Mouse (Mus musculus) stomach, embryonic 14.5 days (tissue): Measurements from ENCODE around the gene Gzmm. TPM values are rescaled to one million over a fixed set of nuclear protein-coding genes. Genes with fewer than 3 reads are reported as not detected.

Experiments used
- ATAC-seq: fragments of 200-750 bp; cut with Nextera tagmentation; 2 replicates; pipeline ENCODE4 v1.8.0; 2017; ENCODE audit warnings: low read depth, moderate TSS enrichment; ENCODE audit not compliant: insufficient number of reproducible peaks, insufficient read depth, low FRiP score
- H3K27ac ChIP-seq: fragments of 300-500 bp; sonication (generic); 2 replicates; pipeline ENCODE4 v1.5.1; 2014; ENCODE audit warnings: mild to moderate bottlenecking, low read length, moderate library complexity, mixed read lengths
- H3K27me3 ChIP-seq: fragments of 300-500 bp; sonication (generic); 2 replicates; pipeline ENCODE4 v1.6.1; 2014; ENCODE audit warnings: low read length, control low read depth, mixed read lengths; ENCODE audit not compliant: control insufficient read depth, insufficient read depth
- H3K36me3 ChIP-seq: fragments of 300-500 bp; sonication (generic); 2 replicates; pipeline ENCODE4 v1.6.1; 2014; ENCODE audit warnings: mild to moderate bottlenecking, control low read depth, low read length, moderate library complexity, mixed read lengths; ENCODE audit not compliant: control insufficient read depth, insufficient read depth
- H3K4me1 ChIP-seq: fragments of 300-500 bp; sonication (generic); 2 replicates; pipeline ENCODE4 v1.6.1; 2014; ENCODE audit warnings: low read length, control low read depth, mixed read lengths; ENCODE audit not compliant: control insufficient read depth, insufficient read depth
- H3K4me2 ChIP-seq: fragments of 300-500 bp; sonication (generic); replicated peaks from 2 replicates; pipeline ENCODE4 v1.6.1; 2014; ENCODE audit warnings: low read depth, low read length, control low read depth
- H3K4me3 ChIP-seq: fragments of 300-500 bp; sonication (generic); 2 replicates; pipeline ENCODE4 v1.5.1; 2014; ENCODE audit warnings: low read depth, low read length, control low read depth
- H3K9ac ChIP-seq: fragments of 300-500 bp; sonication (generic); replicated peaks from 2 replicates; pipeline ENCODE4 v1.6.1; 2014; ENCODE audit warnings: low read depth, mild to moderate bottlenecking, control low read depth, low read length, moderate library complexity, mixed read lengths
- H3K9me3 ChIP-seq: fragments of 300-500 bp; sonication (generic); 2 replicates; pipeline ENCODE4 v1.6.1; 2016; ENCODE audit warnings: low read depth, low read length, control low read depth; ENCODE audit not compliant: control insufficient read depth
- WGBS: fragments of 180-500 bp; shearing (Covaris S2); extraction: QIAGEN DNeasy Blood & Tissue Kit; methylation state at CpG from one replicate; pipeline ENCODE4 v1.1.7; 2014; 5-methylcytosine and 5-hydroxymethylcytosine counted together
- polyA plus RNA-seq: library from polyadenylated mRNA; unstranded; fragments of >200 nt; fragmentation: Nextera tagmentation; extraction: Ambion mirVana; gene quantifications from 2 replicates; pipeline ENCODE4 v1.2.1, GENCODE M21; 2014

Gene Gzmm
- polyA plus RNA-seq, 1 experiment from 2014 or later: 1.0 TPM

GRCm38 (mm10) chr10:79716988-79717355 is 28.2 kb downstream of the Gzmm start:
- no peak for ATAC-seq
- Histone ChIP-seq H3K36me3 (peaks cover 2% of the 10 kb centered on the region; the same call in 1 of the 2 replicates), H3K4me1 (peaks cover 6% of the 10 kb centered on the region; the same call in 1 of the 2 replicates), H3K27me3 (peaks cover 35% of the 10 kb centered on the region), H3K27ac (no peak overlapping the region), H3K9ac (0 out of 2 replicates have a peak overlapping the region, but pooled peaks have one; percentile 14), H3K4me3 (peak overlapping the region; percentile 47), H3K9me3 (no peaks in the 10 kb centered on the region), H3K4me2 (peak overlapping the region; percentile 95)
- 1% methylated on average over 44 of the region's 44 CpGs for WGBS

GRCm38 (mm10) chr10:79717640-79718357 is 29.0 kb downstream of the Gzmm start:
- Histone ChIP-seq H3K4me2 (peak overlapping the region; percentile 95), H3K4me1 (peaks cover 6% of the 10 kb centered on the region; the same call in 1 of the 2 replicates), H3K9me3 (no peaks in the 10 kb centered on the region), H3K36me3 (no peaks in the 10 kb centered on the region), H3K4me3 (peak overlapping the region; percentile 47; the same call in 1 of the 2 replicates), H3K9ac (no peak overlapping the region), H3K27ac (no peak overlapping the region), H3K27me3 (peaks cover 35% of the 10 kb centered on the region)
- no peak for ATAC-seq
- 5% methylated on average over 43 of the region's 43 CpGs for whole genome bisulfite sequencing

GRCm38 (mm10) chr10:79721089-79721488 is 32.3 kb downstream of the Gzmm start:
- Histone ChIP-seq H3K9me3 (no peaks in the 10 kb centered on the region), H3K27ac (no peak overlapping the region), H3K4me1 (peaks cover 6% of the 10 kb centered on the region; the same call in 1 of the 2 replicates), H3K4me3 (no peak overlapping the region), H3K9ac (no peak overlapping the region), H3K27me3 (peaks cover 25% of the 10 kb centered on the region), H3K4me2 (no peak overlapping the region), H3K36me3 (no peaks in the 10 kb centered on the region)
- 59% methylated on average over 5 of the region's 5 CpGs for WGBS
- ATAC-seq: no peak

- Histone ChIP-seq H3K4me3 (no peak overlapping the region), H3K9ac (no peak overlapping the region), H3K4me2 (no peak overlapping the region), H3K36me3 (no peaks in the 10 kb centered on the region), H3K27me3 (peaks cover 7% of the 10 kb centered on the region; the same call in 1 of the 2 replicates), H3K4me1 (no peaks in the 10 kb centered on the region), H3K9me3 (no peaks in the 10 kb centered on the region), H3K27ac (no peak overlapping the region)
- 75% methylated on average over 6 of the region's 6 CpGs for WGBS
- no peak for ATAC-seq
Observed at GRCm38 (mm10) chr10:79723047-79723446, 34.2 kb downstream of the Gzmm start.

- no peaks in the 10 kb centered on the region for H3K4me1 ChIP-seq
- H3K9ac ChIP-seq: no peak overlapping the region
- WGBS: 80% methylated on average over 7 of the region's 7 CpGs
- H3K4me3 ChIP-seq: no peak overlapping the region
- H3K9me3 ChIP-seq: no peaks in the 10 kb centered on the region
- no peak overlapping the region for H3K4me2 ChIP-seq
- ATAC-seq: no peak
- 0 out of 2 replicates have a peak, but pooled peaks cover under 1% of the 10 kb centered on the region for H3K27me3 ChIP-seq
- no peaks in the 10 kb centered on the region for H3K36me3 ChIP-seq
- no peak overlapping the region for H3K27ac ChIP-seq
Observed at GRCm38 (mm10) chr10:79723692-79724091, 34.9 kb downstream of the Gzmm start.

GRCm38 (mm10) chr10:79726090-79726489 is 37.3 kb downstream of the Gzmm start:
- Histone ChIP-seq H3K27ac (no peak overlapping the region), H3K9ac (no peak overlapping the region), H3K27me3 (no peaks in the 10 kb centered on the region), H3K9me3 (no peaks in the 10 kb centered on the region), H3K4me1 (no peaks in the 10 kb centered on the region), H3K36me3 (no peaks in the 10 kb centered on the region), H3K4me3 (no peak overlapping the region), H3K4me2 (no peak overlapping the region)
- no peak for ATAC-seq
- WGBS: 36% methylated on average over 11 of the region's 11 CpGs

- H3K27me3 ChIP-seq: no peaks in the 10 kb centered on the region
- ATAC-seq: no peak
- no peaks in the 10 kb centered on the region for H3K4me1 ChIP-seq
- no peaks in the 10 kb centered on the region for H3K9me3 ChIP-seq
- no peak overlapping the region for H3K4me3 ChIP-seq
- H3K36me3 ChIP-seq: no peaks in the 10 kb centered on the region
- 68% methylated on average over 28 of the region's 28 CpGs for WGBS
- no peak overlapping the region for H3K4me2 ChIP-seq
- H3K27ac ChIP-seq: no peak overlapping the region
- H3K9ac ChIP-seq: no peak overlapping the region
Observed at GRCm38 (mm10) chr10:79728323-79729249, 39.8 kb downstream of the Gzmm start.

GRCm38 (mm10) chr10:79729357-79729965 is 40.6 kb downstream of the Gzmm start:
- ATAC-seq: no peak
- H3K9ac ChIP-seq: no peak overlapping the region
- H3K4me2 ChIP-seq: no peak overlapping the region
- no peaks in the 10 kb centered on the region for H3K27me3 ChIP-seq
- no peaks in the 10 kb centered on the region; the same call in 1 of the 2 replicates for H3K36me3 ChIP-seq
- H3K4me3 ChIP-seq: no peak overlapping the region
- no peaks in the 10 kb centered on the region for H3K9me3 ChIP-seq
- H3K27ac ChIP-seq: no peak overlapping the region
- 78% methylated on average over 13 of the region's 13 CpGs for WGBS
- no peaks in the 10 kb centered on the region for H3K4me1 ChIP-seq
